Mouse (Mus musculus): ENCODE measurements at regions not wholly inside any gene's neighbourhood (a gene's known extent, or its start where the extent isn't known, plus 50 kb on each side); places are given as distances from the start of the nearest gene placed in this dataset.

GRCm38 (mm10) chr15:93789762-93790161 is 194.1 kb upstream of the Prickle1 start:
- DNase-seq (ENCODE audit: low read depth, low spot score): no peak

- no peak for DNase-seq (ENCODE audit: low read depth, low spot score)
Measured at GRCm38 (mm10) chr15:93787361-93787760, 191.7 kb upstream of the Prickle1 start.

GRCm38 (mm10) chr15:93785846-93786412 is 190.2 kb upstream of the Prickle1 start:
- DNase-seq (ENCODE audit: low read depth, low spot score): no peak

GRCm38 (mm10) chr15:93783736-93784135 is 188.0 kb upstream of the Prickle1 start:
- DNase-seq (ENCODE audit: low read depth, low spot score): no peak

GRCm38 (mm10) chr15:93775199-93775745 is 179.6 kb upstream of the Prickle1 start:
- DNase-seq (ENCODE audit: low read depth, low spot score): no peak

- no peak for DNase-seq (ENCODE audit: low read depth, low spot score)
Measured at GRCm38 (mm10) chr15:93774340-93774739, 178.6 kb upstream of the Prickle1 start.

GRCm38 (mm10) chr15:93766981-93767380 is 171.3 kb upstream of the Prickle1 start:
- no peak for DNase-seq (ENCODE audit: low read depth, low spot score)

GRCm38 (mm10) chr15:93763047-93763446 is 167.4 kb upstream of the Prickle1 start:
- DNase-seq (ENCODE audit: low read depth, low spot score): no peak

GRCm38 (mm10) chr15:93758204-93758836 is 162.6 kb upstream of the Prickle1 start:
- no peak for DNase-seq (ENCODE audit: low read depth, low spot score)

- peak; percentile 32 for DNase-seq (ENCODE audit: low read depth, low spot score)
Measured at GRCm38 (mm10) chr15:93755989-93756388, 160.3 kb upstream of the Prickle1 start.

GRCm38 (mm10) chr15:93751817-93752216 is 156.1 kb upstream of the Prickle1 start:
- DNase-seq (ENCODE audit: low read depth, low spot score): peak; percentile 11

GRCm38 (mm10) chr15:93750953-93751352 is 155.3 kb upstream of the Prickle1 start:
- DNase-seq (ENCODE audit: low read depth, low spot score): peak; percentile 46

- no peak for DNase-seq (ENCODE audit: low read depth, low spot score)
Measured at GRCm38 (mm10) chr15:93744191-93744945, 148.7 kb upstream of the Prickle1 start.

- no peak for DNase-seq (ENCODE audit: low read depth, low spot score)
Measured at GRCm38 (mm10) chr15:93733731-93734510, 138.2 kb upstream of the Prickle1 start.

GRCm38 (mm10) chr15:93732825-93733224 is 137.1 kb upstream of the Prickle1 start:
- no peak for DNase-seq (ENCODE audit: low read depth, low spot score)

- DNase-seq (ENCODE audit: low read depth, low spot score): no peak
Measured at GRCm38 (mm10) chr15:93731161-93731560, 135.5 kb upstream of the Prickle1 start.

GRCm38 (mm10) chr15:93715443-93715842 is 119.8 kb upstream of the Prickle1 start:
- no peak for DNase-seq (ENCODE audit: low read depth, low spot score)

GRCm38 (mm10) chr15:93713428-93713827 is 117.7 kb upstream of the Prickle1 start:
- DNase-seq (ENCODE audit: low read depth, low spot score): no peak

- DNase-seq (ENCODE audit: low read depth, low spot score): peak; percentile 83
Measured at GRCm38 (mm10) chr15:93712594-93712993, 116.9 kb upstream of the Prickle1 start.

- no peak for DNase-seq (ENCODE audit: low read depth, low spot score)
Measured at GRCm38 (mm10) chr15:93711150-93711784, 115.6 kb upstream of the Prickle1 start.

GRCm38 (mm10) chr15:93710493-93711149 is 114.9 kb upstream of the Prickle1 start:
- no peak for DNase-seq (ENCODE audit: low read depth, low spot score)
